Mouse (Mus musculus): ENCODE results near the gene Parp8.

Parp8 gene

GRCm38 (mm10) chr13:116870221-116870620 lies 155.1 kb downstream of the Parp8 start:
- DNase-seq (ENCODE audit: low spot score in 2 of 2), result no peak

GRCm38 (mm10) chr13:116843937-116844336 lies 181.4 kb downstream of the Parp8 start:
- DNase-seq (ENCODE audit: low spot score in 2 of 2), result no peak

- DNase-seq (ENCODE audit: low spot score in 2 of 2), result no peak
Measured at GRCm38 (mm10) chr13:116830984-116831383, 194.4 kb downstream of the Parp8 start.

GRCm38 (mm10) chr13:116829015-116829414 lies 196.3 kb downstream of the Parp8 start:
- no peak for DNase-seq (ENCODE audit: low spot score in 2 of 2)

- DNase-seq (ENCODE audit: low spot score in 2 of 2), result no peak
Measured at GRCm38 (mm10) chr13:116811456-116811855, 213.9 kb downstream of the Parp8 start.
